Mouse (Mus musculus) brown adipose tissue, adult 24 weeks (tissue): ENCODE results near the gene Sulf2. TPM values are rescaled to one million over a fixed set of nuclear protein-coding genes. Genes with fewer than 3 reads are reported as not detected.
A peak's percentile ranks its signal among the peaks of the same experiment; 100 is the strongest.
"Not testable (repeated sequence)": the region's sequence is repeated elsewhere in the genome, so short reads cannot be mapped to it uniquely, and the experiment has no call there.

Source experiments
- H3K27ac ChIP-seq: fragments of 200-500 bp; replicated peaks from 2 replicates; pipeline ENCODE4 v1.5.1; 2012; ENCODE audit warnings: low read depth, mild to moderate bottlenecking, low read length
- H3K4me1 ChIP-seq: fragments of 200-500 bp; 2 replicates; pipeline ENCODE4 v1.6.1; 2012; ENCODE audit warnings: low read length, mixed read lengths; ENCODE audit not compliant: control insufficient read depth, insufficient read depth, insufficient read length
- H3K4me3 ChIP-seq: fragments of 200-500 bp; 2 replicates; pipeline ENCODE4 v1.5.1; 2012; ENCODE audit warnings: low read depth, mild to moderate bottlenecking, low read length, moderate library complexity; ENCODE audit not compliant: insufficient read depth
- polyA plus RNA-seq: library from polyadenylated mRNA; stranded (reverse); fragments of >200 nt; gene quantifications from 2 replicates; pipeline ENCODE4 v1.2.4, GENCODE M21; 2012; ENCODE audit not compliant: missing spikeins, insufficient read depth, insufficient read length

The Sulf2 gene
- 40.8 and 47.5 TPM in 2 replicates for polyA plus RNA-seq

- Histone ChIP-seq H3K4me1 (peaks cover 17% of the 10 kb centered on the region), H3K4me3 (peak within 1 kb of the TSS; percentile 92), H3K27ac (peak within 1 kb of the TSS; percentile 81)
These were observed at the start of gene Sulf2 for GRCm38 (mm10) chr2:166155454-166155815. Sulf2 (minus strand) TSS chr2:166155663.

GRCm38 (mm10) chr2:166204174-166204573, 48.7 kb upstream of the Sulf2 start:
- Histone ChIP-seq H3K4me1 (no peaks in the 10 kb centered on the region), H3K27ac (no peak overlapping the region), H3K4me3 (no peak overlapping the region)

GRCm38 (mm10) chr2:166203647-166204046, 48.2 kb upstream of the Sulf2 start:
- no peak overlapping the region for H3K4me3 ChIP-seq
- H3K4me1 ChIP-seq: no peaks in the 10 kb centered on the region
- H3K27ac ChIP-seq: no peak overlapping the region

GRCm38 (mm10) chr2:166197964-166198363, 42.5 kb upstream of the Sulf2 start:
- Histone ChIP-seq H3K27ac (no peak overlapping the region), H3K4me1 (no peaks in the 10 kb centered on the region), H3K4me3 (no peak overlapping the region)

- Histone ChIP-seq H3K4me1 (no peaks in the 10 kb centered on the region), H3K4me3 (no peak overlapping the region), H3K27ac (no peak overlapping the region)
These were observed 41.6 kb upstream of the Sulf2 start for GRCm38 (mm10) chr2:166197064-166197463.

- no peak overlapping the region for H3K4me3 ChIP-seq
- H3K4me1 ChIP-seq: no peaks in the 10 kb centered on the region
- H3K27ac ChIP-seq: no peak overlapping the region
These were observed 40.8 kb upstream of the Sulf2 start for GRCm38 (mm10) chr2:166196080-166196786.

- Histone ChIP-seq H3K27ac (no peak overlapping the region), H3K4me1 (no peaks in the 10 kb centered on the region; the same call in 1 of the 2 replicates), H3K4me3 (no peak overlapping the region)
These were observed 39.6 kb upstream of the Sulf2 start for GRCm38 (mm10) chr2:166195041-166195440.

- no peak overlapping the region for H3K27ac ChIP-seq
These were observed 38.8 kb upstream of the Sulf2 start for GRCm38 (mm10) chr2:166194112-166194758.

GRCm38 (mm10) chr2:166193509-166193908, 38.0 kb upstream of the Sulf2 start:
- H3K4me3 ChIP-seq: no peak overlapping the region
- H3K27ac ChIP-seq: no peak overlapping the region

More at GRCm38 (mm10) chr2:166194112-166194758, 38.8 kb upstream of the Sulf2 start:
- H3K4me1 ChIP-seq: no peaks in the 10 kb centered on the region; the same call in 1 of the 2 replicates
- H3K4me3 ChIP-seq: no peak overlapping the region

GRCm38 (mm10) chr2:166190816-166191215, 35.4 kb upstream of the Sulf2 start:
- Histone ChIP-seq H3K4me3 (no peak overlapping the region), H3K4me1 (no peaks in the 10 kb centered on the region; the same call in 1 of the 2 replicates), H3K27ac (no peak overlapping the region)

More at GRCm38 (mm10) chr2:166193509-166193908, 38.0 kb upstream of the Sulf2 start:
- H3K4me1 ChIP-seq: no peaks in the 10 kb centered on the region; the same call in 1 of the 2 replicates

GRCm38 (mm10) chr2:166189191-166189590, 33.7 kb upstream of the Sulf2 start:
- Histone ChIP-seq H3K27ac (no peak overlapping the region), H3K4me1 (no peaks in the 10 kb centered on the region; the same call in 1 of the 2 replicates), H3K4me3 (no peak overlapping the region)

GRCm38 (mm10) chr2:166187874-166188453, 32.5 kb upstream of the Sulf2 start:
- H3K4me3 ChIP-seq, H3K27ac ChIP-seq, H3K4me1 ChIP-seq: not testable (repeated sequence)

- H3K4me1 ChIP-seq: not testable (repeated sequence)
These were observed 31.9 kb upstream of the Sulf2 start for GRCm38 (mm10) chr2:166187319-166187718.

GRCm38 (mm10) chr2:166186244-166186948, 30.9 kb upstream of the Sulf2 start:
- Histone ChIP-seq H3K27ac (no peak overlapping the region), H3K4me1 (no peaks in the 10 kb centered on the region; the same call in 1 of the 2 replicates), H3K4me3 (no peak overlapping the region)

More at GRCm38 (mm10) chr2:166187319-166187718, 31.9 kb upstream of the Sulf2 start:
- not testable (repeated sequence) for H3K4me3 ChIP-seq, H3K27ac ChIP-seq

- Histone ChIP-seq H3K4me3 (no peak overlapping the region), H3K27ac (no peak overlapping the region), H3K4me1 (no peaks in the 10 kb centered on the region)
These were observed 30.3 kb upstream of the Sulf2 start for GRCm38 (mm10) chr2:166185768-166186167.
